Mouse (Mus musculus) intestine, embryonic 16.5 days (tissue): ENCODE measurements around the gene Mylk. TPM values are rescaled to one million over a fixed set of nuclear protein-coding genes. Genes with fewer than 3 reads are reported as not detected.

ENCODE experiments used
- ATAC-seq: fragments of 200-750 bp; cut with Nextera tagmentation; 2 replicates; pipeline ENCODE4 v1.8.0; 2017; ENCODE audit warnings: moderate TSS enrichment, moderate library complexity
- H3K27ac ChIP-seq: fragments of 300-500 bp; sonication (generic); 2 replicates; pipeline ENCODE4 v1.5.1; 2014; ENCODE audit warnings: mild to moderate bottlenecking, low read length
- H3K27me3 ChIP-seq: fragments of 300-500 bp; sonication (generic); replicated peaks from 2 replicates; pipeline ENCODE4 v1.6.1; 2014; ENCODE audit warnings: low read length, control low read depth, mixed read lengths; ENCODE audit not compliant: control insufficient read depth, insufficient read depth
- H3K36me3 ChIP-seq: fragments of 300-500 bp; sonication (generic); 2 replicates; pipeline ENCODE4 v1.6.1; 2014; ENCODE audit warnings: low read length, control low read depth; ENCODE audit not compliant: control insufficient read depth, insufficient read depth
- H3K4me1 ChIP-seq: fragments of 300-500 bp; sonication (generic); 2 replicates; pipeline ENCODE4 v1.6.1; 2014; ENCODE audit warnings: low read length, control low read depth, mixed read lengths; ENCODE audit not compliant: control insufficient read depth, insufficient read depth
- H3K4me2 ChIP-seq: fragments of 300-500 bp; sonication (generic); 2 replicates; pipeline ENCODE4 v1.6.1; 2014; ENCODE audit warnings: low read depth, low read length, control low read depth
- H3K4me3 ChIP-seq: fragments of 300-500 bp; sonication (generic); 2 replicates; pipeline ENCODE4 v1.5.1; 2014; ENCODE audit warnings: mild to moderate bottlenecking, low read length
- H3K9ac ChIP-seq: fragments of 300-500 bp; sonication (generic); 2 replicates; pipeline ENCODE4 v1.6.1; 2014; ENCODE audit warnings: low read depth, low read length
- H3K9me3 ChIP-seq: fragments of 300-500 bp; sonication (generic); 2 replicates; pipeline ENCODE4 v1.6.1; 2016; ENCODE audit warnings: low read length, control low read depth; ENCODE audit not compliant: control insufficient read depth
- WGBS: fragments of 180-500 bp; shearing (Covaris S2); extraction: QIAGEN DNeasy Blood & Tissue Kit; methylation state at CpG from one replicate; pipeline ENCODE4 v1.1.7; 2014; 5-methylcytosine and 5-hydroxymethylcytosine counted together
- polyA plus RNA-seq: library from polyadenylated mRNA; unstranded; fragments of >200 nt; fragmentation: Nextera tagmentation; extraction: Ambion mirVana; gene quantifications from 2 replicates; pipeline ENCODE4 v1.2.1, GENCODE M21; 2015

The Mylk gene
- polyA plus RNA-seq, 1 experiment from 2014 or later = 397 TPM

- 76% methylated on average over 7 of the region's 7 CpGs for WGBS
- Histone ChIP-seq H3K4me2 (no peak overlapping the region), H3K27me3 (no peaks in the 10 kb centered on the region), H3K9ac (no peak overlapping the region), H3K27ac (peak overlapping the region; percentile 65), H3K36me3 (no peaks in the 10 kb centered on the region), H3K9me3 (no peaks in the 10 kb centered on the region), H3K4me3 (no peak overlapping the region), H3K4me1 (peaks cover 14% of the 10 kb centered on the region)
- ATAC-seq = peak; percentile 33
Observed at GRCm38 (mm10) chr16:34901611-34902293, 156.7 kb downstream of the Mylk start.

GRCm38 (mm10) chr16:34902294-34902680 is 157.3 kb downstream of the Mylk start:
- 13% methylated on average over 9 of the region's 9 CpGs for WGBS
- H3K27me3 ChIP-seq = no peaks in the 10 kb centered on the region
- H3K27ac ChIP-seq = no peak overlapping the region
- peaks cover 17% of the 10 kb centered on the region for H3K4me1 ChIP-seq
- H3K4me3 ChIP-seq = no peak overlapping the region
- peak; percentile 35 for ATAC-seq
- no peak overlapping the region for H3K9ac ChIP-seq
- H3K36me3 ChIP-seq = no peaks in the 10 kb centered on the region
- no peak overlapping the region for H3K4me2 ChIP-seq
- H3K9me3 ChIP-seq = no peaks in the 10 kb centered on the region

GRCm38 (mm10) chr16:34902761-34903160 is 157.8 kb downstream of the Mylk start:
- no peak overlapping the region for H3K9ac ChIP-seq
- 79% methylated on average over 8 of the region's 8 CpGs for WGBS
- ATAC-seq = no peak

GRCm38 (mm10) chr16:34904876-34905275 is 159.9 kb downstream of the Mylk start:
- Histone ChIP-seq H3K27ac (no peak overlapping the region), H3K9ac (no peak overlapping the region), H3K27me3 (no peaks in the 10 kb centered on the region), H3K9me3 (no peaks in the 10 kb centered on the region), H3K4me1 (peaks cover 18% of the 10 kb centered on the region; the same call in 1 of the 2 replicates), H3K4me2 (no peak overlapping the region), H3K4me3 (no peak overlapping the region), H3K36me3 (no peaks in the 10 kb centered on the region)
- WGBS = 92% methylated on average over 4 of the region's 4 CpGs
- ATAC-seq = no peak

More at GRCm38 (mm10) chr16:34902761-34903160, 157.8 kb downstream of the Mylk start:
- Histone ChIP-seq H3K9me3 (no peaks in the 10 kb centered on the region), H3K27me3 (no peaks in the 10 kb centered on the region), H3K4me3 (no peak overlapping the region), H3K36me3 (no peaks in the 10 kb centered on the region), H3K4me2 (no peak overlapping the region), H3K4me1 (peaks cover 18% of the 10 kb centered on the region), H3K27ac (no peak overlapping the region)

- WGBS = 70% methylated on average over 6 of the region's 6 CpGs
- peak; percentile 36; the same call in 1 of the 2 replicates for ATAC-seq
Observed at GRCm38 (mm10) chr16:34909437-34909836, 164.4 kb downstream of the Mylk start.

GRCm38 (mm10) chr16:34917373-34917900 is 172.4 kb downstream of the Mylk start:
- no peak overlapping the region for H3K4me3 ChIP-seq
- no peak for ATAC-seq
- H3K27me3 ChIP-seq = no peaks in the 10 kb centered on the region
- 88% methylated on average over 4 of the region's 4 CpGs for whole genome bisulfite sequencing
- H3K9ac ChIP-seq = no peak overlapping the region
- H3K4me2 ChIP-seq = no peak overlapping the region
- H3K27ac ChIP-seq = no peak overlapping the region
- H3K4me1 ChIP-seq = peaks cover 30% of the 10 kb centered on the region
- H3K9me3 ChIP-seq = no peaks in the 10 kb centered on the region
- no peaks in the 10 kb centered on the region for H3K36me3 ChIP-seq

More at GRCm38 (mm10) chr16:34909437-34909836, 164.4 kb downstream of the Mylk start:
- H3K4me1 ChIP-seq = peaks cover 16% of the 10 kb centered on the region; the same call in 1 of the 2 replicates
- H3K9me3 ChIP-seq = no peaks in the 10 kb centered on the region
- H3K36me3 ChIP-seq = no peaks in the 10 kb centered on the region
- no peak overlapping the region for H3K9ac ChIP-seq
- H3K27ac ChIP-seq = peak overlapping the region; percentile 21; the same call in 1 of the 2 replicates
- no peak overlapping the region for H3K4me3 ChIP-seq
- no peak overlapping the region for H3K4me2 ChIP-seq
- H3K27me3 ChIP-seq = no peaks in the 10 kb centered on the region

- Histone ChIP-seq H3K27me3 (no peaks in the 10 kb centered on the region), H3K4me2 (0 out of 2 replicates have a peak overlapping the region, but pooled peaks have one; percentile 24), H3K4me1 (peaks cover 38% of the 10 kb centered on the region), H3K9me3 (no peaks in the 10 kb centered on the region), H3K9ac (peak overlapping the region; percentile 70; the same call in 1 of the 2 replicates), H3K36me3 (no peaks in the 10 kb centered on the region), H3K4me3 (no peak overlapping the region), H3K27ac (peak overlapping the region; percentile 92)
- ATAC-seq = peak; percentile 9; the same call in 1 of the 2 replicates
- 21% methylated on average over 6 of the region's 6 CpGs for WGBS
Observed at GRCm38 (mm10) chr16:34920182-34920581, 175.2 kb downstream of the Mylk start.

GRCm38 (mm10) chr16:34920868-34921267 is 175.9 kb downstream of the Mylk start:
- H3K27me3 ChIP-seq = no peaks in the 10 kb centered on the region
- peak overlapping the region; percentile 92 for H3K27ac ChIP-seq
- 32% methylated on average over 8 of the region's 8 CpGs for WGBS
- H3K9ac ChIP-seq = peak overlapping the region; percentile 70
- peaks cover 45% of the 10 kb centered on the region for H3K4me1 ChIP-seq
- H3K4me2 ChIP-seq = peak overlapping the region; percentile 51
- no peaks in the 10 kb centered on the region for H3K36me3 ChIP-seq
- no peaks in the 10 kb centered on the region for H3K9me3 ChIP-seq
- ATAC-seq = peak; percentile 49
- peak overlapping the region; percentile 44 for H3K4me3 ChIP-seq

GRCm38 (mm10) chr16:34921319-34921718 is 176.3 kb downstream of the Mylk start:
- no peaks in the 10 kb centered on the region for H3K9me3 ChIP-seq
- ATAC-seq = peak; percentile 61
- no peaks in the 10 kb centered on the region for H3K36me3 ChIP-seq
- H3K4me1 ChIP-seq = peaks cover 48% of the 10 kb centered on the region
- peak overlapping the region; percentile 44 for H3K4me3 ChIP-seq
- peak overlapping the region; percentile 92 for H3K27ac ChIP-seq
- peak overlapping the region; percentile 70 for H3K9ac ChIP-seq
- no peaks in the 10 kb centered on the region for H3K27me3 ChIP-seq
- H3K4me2 ChIP-seq = peak overlapping the region; percentile 51
- 32% methylated on average over 10 of the region's 10 CpGs for WGBS
